Mouse (Mus musculus) urinary bladder, adult 2 months (tissue): ENCODE data around the gene Gm27029. TPM values are rescaled to one million over a fixed set of nuclear protein-coding genes. Genes with fewer than 3 reads are reported as not detected.
"Not testable (repeated sequence)": the region's sequence is repeated elsewhere in the genome, so short reads cannot be mapped to it uniquely, and the experiment has no call there.

Experiments used
- DNase-seq: peaks from one replicate; pipeline ENCODE4 v3.0.0; 2022; ENCODE audit warnings: low spot score
- polyA plus RNA-seq: library from polyadenylated mRNA; depleted of rRNA; stranded (reverse); fragments of >200 nt; gene quantifications from 2 replicates; pipeline ENCODE4 v1.2.3, GENCODE M21; 2012; rRNA removed

The Gm27029 gene
- 0.95 and 1.0 TPM in 2 replicates for polyA plus RNA-seq

GRCm38 (mm10) chr11:101424105-101424851, at the start of gene Gm27029:
TSS of gene Gm27029 (minus strand) at chr11:101424796.
- DNase-seq = no peak

- no peak for DNase-seq
Observed at GRCm38 (mm10) chr11:101474298-101474697, 49.7 kb upstream of the Gm27029 start.

DNA sequence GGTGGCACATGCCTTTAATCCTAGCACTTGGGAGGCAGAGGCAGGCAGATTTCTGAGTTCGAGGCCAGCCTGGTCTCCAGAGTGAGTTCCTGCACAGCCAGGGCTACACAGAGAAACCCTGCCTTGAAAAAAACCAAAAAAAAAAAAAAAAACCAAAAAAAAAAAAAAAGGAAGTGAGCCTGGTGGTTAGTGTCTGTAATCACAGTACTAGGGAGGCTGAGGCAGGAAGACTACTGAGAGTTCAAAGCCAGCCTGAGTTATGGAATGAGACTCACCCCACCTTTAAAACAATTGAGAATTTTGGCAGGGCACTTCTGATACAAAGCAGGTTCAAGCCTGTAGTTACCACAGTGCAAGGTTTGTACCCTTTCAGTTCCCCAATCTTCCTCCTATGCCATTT, 49.1 kb upstream of the Gm27029 start:
- DNase-seq = not testable (repeated sequence)

- DNase-seq = no peak
Observed at GRCm38 (mm10) chr11:101472336-101472735, 47.7 kb upstream of the Gm27029 start.

DNA sequence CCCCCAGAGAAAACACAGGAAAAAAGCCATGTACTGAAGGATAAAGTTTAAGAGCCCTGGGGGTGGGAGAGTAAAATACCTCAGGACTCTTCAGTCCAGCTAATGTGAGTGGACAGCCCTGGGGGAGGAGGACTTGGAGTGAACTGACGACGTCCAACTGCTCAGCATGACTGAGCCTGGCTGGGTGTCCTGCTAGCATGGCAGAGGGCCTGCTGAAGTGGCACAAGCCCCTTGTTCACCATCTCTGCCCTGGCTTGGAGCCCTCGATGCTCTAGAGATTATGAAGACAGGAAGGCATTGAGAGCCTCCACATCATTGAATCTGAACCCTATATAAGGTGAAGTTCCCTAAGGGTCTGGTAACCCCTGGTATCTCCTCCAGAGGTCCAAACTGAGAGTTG, 47.3 kb upstream of the Gm27029 start:
- DNase-seq = no peak

- DNase-seq = no peak
Observed at GRCm38 (mm10) chr11:101470206-101470605, 45.6 kb upstream of the Gm27029 start.

GRCm38 (mm10) chr11:101469155-101469554, 44.6 kb upstream of the Gm27029 start:
- DNase-seq = no peak

- no peak for DNase-seq
Observed at GRCm38 (mm10) chr11:101468731-101469130, 44.1 kb upstream of the Gm27029 start.

DNA sequence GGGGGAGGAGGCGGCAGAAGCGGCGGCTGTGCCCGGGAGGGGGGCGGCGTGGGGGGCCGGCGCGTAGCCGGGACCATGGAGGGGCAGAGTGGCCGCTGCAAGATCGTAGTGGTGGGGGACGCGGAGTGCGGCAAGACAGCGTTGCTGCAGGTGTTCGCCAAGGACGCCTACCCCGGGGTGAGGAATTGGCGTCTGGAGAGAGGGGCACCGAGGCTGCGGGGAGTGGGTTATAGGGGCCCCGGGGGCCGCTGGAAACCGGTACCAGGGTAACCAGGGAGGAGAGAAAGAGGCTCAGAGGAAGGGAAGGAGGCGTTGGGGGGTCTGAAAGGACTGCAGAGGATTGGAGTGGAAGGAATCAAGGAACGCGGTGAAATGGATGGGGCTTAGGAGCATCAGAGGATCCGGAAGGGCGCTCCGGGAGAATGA, 43.7 kb upstream of the Gm27029 start:
- no peak for DNase-seq

DNA sequence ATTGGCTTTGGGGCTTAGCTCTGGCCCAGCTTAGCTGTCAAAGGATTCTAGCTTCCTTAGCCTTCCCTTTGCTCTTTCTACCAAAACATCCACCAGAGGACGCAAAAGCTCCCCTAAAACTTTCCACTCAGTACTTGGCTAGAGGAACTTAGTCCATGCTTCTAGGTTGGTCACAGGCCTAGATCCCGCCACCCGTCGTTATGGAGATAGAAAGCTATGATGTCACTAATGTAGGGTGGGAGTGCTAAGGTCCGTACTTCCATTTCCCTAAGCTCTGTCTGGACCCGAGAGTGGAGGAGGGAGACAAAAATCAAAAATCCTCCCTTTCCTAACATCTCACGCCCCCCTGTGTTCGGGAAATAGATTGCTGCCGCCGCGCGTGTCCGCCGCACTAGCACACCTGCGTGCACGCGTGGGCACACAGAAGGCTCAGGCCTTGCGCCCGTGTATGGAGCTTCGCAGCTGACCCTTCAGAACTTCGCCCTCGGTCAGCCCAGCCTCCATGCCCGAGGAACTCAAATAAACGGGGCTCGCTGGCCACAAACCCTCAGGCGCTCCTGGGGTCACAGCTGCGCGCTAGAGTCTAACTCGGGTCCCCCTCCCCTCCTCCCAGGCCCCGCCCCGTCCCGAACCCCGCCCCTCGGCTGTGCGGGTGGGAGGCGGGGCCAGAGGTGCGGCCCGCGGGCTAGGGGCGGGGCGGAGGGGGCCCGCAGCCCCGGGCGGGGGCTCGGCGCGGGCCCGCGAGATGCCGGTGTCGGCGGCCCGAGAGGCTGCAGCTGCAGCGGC, 43.1 kb upstream of the Gm27029 start:
- peak; percentile 70 for DNase-seq

- not testable (repeated sequence) for DNase-seq
Observed at GRCm38 (mm10) chr11:101466552-101466950, 42.0 kb upstream of the Gm27029 start.

DNA sequence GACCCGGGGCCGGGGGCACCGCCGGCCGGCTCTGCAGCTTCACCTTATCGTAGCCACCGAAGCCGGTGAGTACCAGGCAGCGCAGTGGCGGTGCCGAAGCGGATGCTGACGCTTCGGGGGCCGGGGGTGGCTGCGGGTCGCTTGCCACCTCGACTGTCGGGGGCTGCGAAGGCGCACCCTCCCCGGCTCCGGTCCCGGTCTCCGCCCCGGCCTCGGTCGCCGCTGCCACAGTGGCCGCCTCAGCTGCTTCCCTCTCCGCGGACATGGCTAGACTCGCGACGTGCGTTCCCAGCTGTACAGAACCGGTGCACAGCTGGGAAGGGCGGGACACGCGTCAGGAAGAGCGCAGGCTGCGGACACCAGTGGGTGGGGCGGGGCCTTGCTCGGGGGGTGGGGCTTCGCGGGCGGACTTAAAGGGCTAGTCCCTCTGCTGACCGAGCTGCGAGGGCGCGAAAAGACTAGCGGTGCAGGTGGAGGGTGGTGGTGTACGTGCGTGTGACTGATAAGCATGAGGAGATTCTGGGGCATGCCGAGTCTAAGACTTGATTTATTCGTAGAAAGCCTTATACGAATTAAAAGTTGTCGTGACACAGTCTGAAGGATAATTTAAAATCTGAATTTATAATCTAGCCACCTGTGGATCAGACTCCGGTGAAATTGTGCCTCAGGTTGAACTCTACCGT, 41.4 kb upstream of the Gm27029 start, which contains the start of gene Vat1:
Gene Vat1, minus strand, starts transcription at position 362 of the 683 bp plus-strand sequence.
- peak; percentile 70 for DNase-seq

GRCm38 (mm10) chr11:101465101-101465868, 40.7 kb upstream of the Gm27029 start:
- DNase-seq = peak; percentile 63

DNA sequence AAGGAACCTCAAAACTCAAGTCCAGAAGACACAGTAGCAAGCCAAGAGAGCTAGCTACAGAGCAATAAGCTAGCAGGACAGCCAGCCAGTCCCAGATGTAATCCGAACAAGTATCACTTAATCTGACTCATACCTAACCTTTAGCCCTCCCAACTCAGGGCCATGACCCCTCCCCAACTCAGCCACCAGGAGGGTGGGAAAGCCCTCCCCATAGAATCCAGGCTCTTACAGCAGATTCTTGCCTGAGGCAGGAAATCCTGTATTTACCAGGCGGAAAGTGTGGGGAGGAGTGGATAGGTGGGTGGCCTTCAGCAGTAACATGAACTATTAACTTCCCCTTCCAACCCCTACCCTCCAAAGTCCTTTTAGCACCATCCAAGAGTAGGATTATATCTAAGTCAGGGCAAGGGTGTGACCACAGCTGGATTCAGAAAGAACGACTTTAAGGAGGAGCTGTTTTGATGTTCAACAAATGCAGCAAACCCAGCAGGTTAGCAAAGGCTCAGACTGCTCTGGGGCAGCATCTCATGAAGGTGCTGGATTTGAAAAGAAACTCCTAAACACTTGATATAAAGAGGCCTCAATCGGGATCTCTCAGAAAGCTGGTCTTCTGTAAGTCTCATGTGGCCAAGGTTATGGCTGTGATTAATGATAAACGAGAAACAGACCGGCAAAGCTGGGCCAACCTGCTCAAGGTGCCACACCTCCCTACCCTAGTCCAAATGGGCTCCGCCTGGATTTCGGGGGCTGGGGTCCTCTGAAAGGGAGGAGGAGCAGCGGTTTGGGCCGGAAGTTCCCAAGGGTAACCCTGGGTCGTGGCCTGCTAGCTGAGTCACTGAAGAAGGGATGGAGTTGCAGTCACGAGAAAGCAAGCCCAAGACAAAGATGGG, 39.9 kb upstream of the Gm27029 start, which contains the start of gene Rnd2:
Gene Rnd2, plus strand, starts transcription at position 789 of the 890 bp plus-strand sequence.
- DNase-seq = peak; percentile 61

- DNase-seq = no peak
Observed at GRCm38 (mm10) chr11:101462583-101463440, 38.2 kb upstream of the Gm27029 start.

DNA sequence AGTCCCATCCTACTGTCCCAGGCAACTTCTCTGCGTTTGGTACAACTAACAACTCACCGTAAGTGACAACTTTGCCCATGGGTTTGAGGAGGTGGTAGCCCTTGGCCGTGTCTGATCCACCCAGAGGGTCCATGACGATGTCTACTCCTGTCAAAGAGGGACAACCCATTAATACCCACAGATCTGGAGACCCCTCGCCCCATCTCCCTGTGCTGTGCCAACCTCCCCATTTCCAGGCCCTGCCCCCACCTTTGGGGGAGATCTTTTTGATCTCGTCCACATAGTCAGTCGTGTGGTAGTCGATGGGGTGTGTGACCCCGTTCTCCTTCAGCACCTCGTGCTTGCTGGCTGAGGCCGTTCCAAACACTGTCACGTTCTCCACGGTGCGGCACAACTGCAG, 37.5 kb upstream of the Gm27029 start:
- DNase-seq = no peak

DNA sequence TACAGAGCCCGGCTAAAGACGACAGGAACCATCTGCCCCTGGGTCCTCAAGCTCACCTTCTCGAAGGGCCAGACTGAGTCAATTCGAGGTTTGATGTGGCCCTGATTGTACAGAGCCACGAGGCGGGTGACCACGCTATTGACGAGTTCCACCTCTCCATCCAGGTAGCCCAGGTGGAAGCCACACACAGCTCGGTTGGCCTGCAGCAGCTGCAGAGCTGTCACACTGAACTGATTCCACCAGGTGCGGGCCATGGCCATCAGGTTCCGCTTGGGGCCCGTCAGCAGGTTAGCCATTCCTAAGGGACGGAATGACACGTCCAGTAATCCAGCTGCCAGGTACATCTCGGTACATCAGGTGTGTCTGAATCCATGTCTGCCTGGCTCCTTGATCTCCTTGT, 35.7 kb upstream of the Gm27029 start:
- DNase-seq = no peak

GRCm38 (mm10) chr11:101459716-101460115, 35.1 kb upstream of the Gm27029 start:
- no peak for DNase-seq

DNA sequence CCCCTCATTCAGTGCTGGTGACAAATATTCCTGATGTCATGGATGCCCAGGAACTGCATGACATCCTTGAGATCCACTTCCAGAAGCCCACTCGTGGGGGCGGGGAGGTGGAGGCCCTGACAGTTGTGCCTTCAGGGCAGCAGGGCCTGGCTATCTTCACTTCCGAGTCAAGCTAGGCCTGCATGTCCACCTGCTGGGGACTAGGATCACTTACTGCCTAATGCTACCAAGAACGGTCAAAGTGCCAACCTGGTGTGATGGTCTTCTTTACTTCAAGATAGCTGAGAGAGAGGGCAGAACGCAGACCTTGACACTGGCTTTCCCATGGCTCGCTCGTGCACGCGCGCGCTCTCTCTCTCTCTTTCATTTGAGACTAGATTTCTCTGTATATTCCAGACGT, 33.6 kb upstream of the Gm27029 start:
- DNase-seq = no peak
